Mouse (Mus musculus): ENCODE results near the gene Trabd. TPM values are rescaled to one million over a fixed set of nuclear protein-coding genes. Genes with fewer than 3 reads are reported as not detected.

Gene Trabd
- polyA plus RNA-seq, 1 experiment from 2014 or later = 51.7 TPM

GRCm38 (mm10) chr15:89061761-89062517 is 13.0 kb upstream of the Trabd start:
- no peak overlapping the region for H3K9ac ChIP-seq (ENCODE audit: low read depth, low read length)
- H3K4me2 ChIP-seq = no peak overlapping the region
- H3K9me3 ChIP-seq (replicated peaks; ENCODE audit: control insufficient read depth, low read length) = no peaks in the 10 kb centered on the region
- H3K36me3 ChIP-seq (ENCODE audit: control insufficient read depth, insufficient read depth, low read length) = no peaks in the 10 kb centered on the region
- H3K27me3 ChIP-seq (ENCODE audit: control insufficient read depth, insufficient read depth, low read length) = peaks cover 49% of the 10 kb centered on the region
- H3K4me3 ChIP-seq (ENCODE audit: low read depth, low read length) = no peak overlapping the region
- H3K4me1 ChIP-seq (ENCODE audit: control insufficient read depth, insufficient read depth, low read length) = no peaks in the 10 kb centered on the region
- H3K27ac ChIP-seq (ENCODE audit: low read depth, low read length) = no peak overlapping the region
- 86% methylated on average over 6 of the region's 6 CpGs for WGBS (ENCODE audit: insufficient replicate concordance)
- ATAC-seq (replicated peaks; ENCODE audit: insufficient number of reproducible peaks, low FRiP score, low TSS enrichment) = no peak

- Histone ChIP-seq H3K4me3 (ENCODE audit: low read depth, low read length) (no peak overlapping the region), H3K9me3 (replicated peaks; ENCODE audit: control insufficient read depth, low read length) (no peaks in the 10 kb centered on the region), H3K27ac (ENCODE audit: low read depth, low read length) (no peak overlapping the region), H3K4me2 (no peak overlapping the region), H3K9ac (ENCODE audit: low read depth, low read length) (no peak overlapping the region), H3K36me3 (ENCODE audit: control insufficient read depth, insufficient read depth, low read length) (no peaks in the 10 kb centered on the region), H3K27me3 (ENCODE audit: control insufficient read depth, insufficient read depth, low read length) (peaks cover 55% of the 10 kb centered on the region), H3K4me1 (ENCODE audit: control insufficient read depth, insufficient read depth, low read length) (peaks cover 3% of the 10 kb centered on the region; the same call in 1 of the 2 replicates)
- ATAC-seq (replicated peaks; ENCODE audit: insufficient number of reproducible peaks, low FRiP score, low TSS enrichment) = no peak
- WGBS (ENCODE audit: insufficient replicate concordance) = 81% methylated on average over 5 of the region's 5 CpGs
Measured at GRCm38 (mm10) chr15:89062518-89062910, 12.4 kb upstream of the Trabd start.

- Histone ChIP-seq H3K36me3 (ENCODE audit: control insufficient read depth, insufficient read depth, low read length) (no peaks in the 10 kb centered on the region), H3K9ac (ENCODE audit: low read depth, low read length) (no peak overlapping the region), H3K27me3 (ENCODE audit: control insufficient read depth, insufficient read depth, low read length) (peaks cover 60% of the 10 kb centered on the region), H3K4me3 (ENCODE audit: low read depth, low read length) (no peak overlapping the region), H3K9me3 (replicated peaks; ENCODE audit: control insufficient read depth, low read length) (no peaks in the 10 kb centered on the region), H3K4me1 (ENCODE audit: control insufficient read depth, insufficient read depth, low read length) (peaks cover 3% of the 10 kb centered on the region; the same call in 1 of the 2 replicates), H3K27ac (ENCODE audit: low read depth, low read length) (no peak overlapping the region), H3K4me2 (no peak overlapping the region)
- ATAC-seq (replicated peaks; ENCODE audit: insufficient number of reproducible peaks, low FRiP score, low TSS enrichment) = no peak
- WGBS (ENCODE audit: insufficient replicate concordance) = 72% methylated on average over 7 of the region's 7 CpGs
Measured at GRCm38 (mm10) chr15:89063001-89063400, 11.9 kb upstream of the Trabd start.

GRCm38 (mm10) chr15:89063536-89063935 is 11.4 kb upstream of the Trabd start:
- Histone ChIP-seq H3K36me3 (ENCODE audit: control insufficient read depth, insufficient read depth, low read length) (no peaks in the 10 kb centered on the region), H3K4me1 (ENCODE audit: control insufficient read depth, insufficient read depth, low read length) (peaks cover 6% of the 10 kb centered on the region; the same call in 1 of the 2 replicates), H3K9ac (ENCODE audit: low read depth, low read length) (no peak overlapping the region), H3K27ac (ENCODE audit: low read depth, low read length) (no peak overlapping the region), H3K4me2 (no peak overlapping the region), H3K9me3 (replicated peaks; ENCODE audit: control insufficient read depth, low read length) (no peaks in the 10 kb centered on the region), H3K27me3 (ENCODE audit: control insufficient read depth, insufficient read depth, low read length) (peaks cover 60% of the 10 kb centered on the region), H3K4me3 (ENCODE audit: low read depth, low read length) (no peak overlapping the region)
- no peak for ATAC-seq (replicated peaks; ENCODE audit: insufficient number of reproducible peaks, low FRiP score, low TSS enrichment)
- WGBS (ENCODE audit: insufficient replicate concordance) = 75% methylated on average over 6 of the region's 6 CpGs

- no peak overlapping the region for H3K9ac ChIP-seq (ENCODE audit: low read depth, low read length)
- no peak overlapping the region for H3K4me2 ChIP-seq
- H3K9me3 ChIP-seq (replicated peaks; ENCODE audit: control insufficient read depth, low read length) = no peaks in the 10 kb centered on the region
- H3K4me1 ChIP-seq (ENCODE audit: control insufficient read depth, insufficient read depth, low read length) = peaks cover 8% of the 10 kb centered on the region; the same call in 1 of the 2 replicates
- peaks cover 65% of the 10 kb centered on the region for H3K27me3 ChIP-seq (ENCODE audit: control insufficient read depth, insufficient read depth, low read length)
- H3K36me3 ChIP-seq (ENCODE audit: control insufficient read depth, insufficient read depth, low read length) = no peaks in the 10 kb centered on the region
- ATAC-seq (replicated peaks; ENCODE audit: insufficient number of reproducible peaks, low FRiP score, low TSS enrichment) = no peak
- no peak overlapping the region for H3K27ac ChIP-seq (ENCODE audit: low read depth, low read length)
- 83% methylated on average over 5 of the region's 5 CpGs for WGBS (ENCODE audit: insufficient replicate concordance)
- H3K4me3 ChIP-seq (ENCODE audit: low read depth, low read length) = no peak overlapping the region
Measured at GRCm38 (mm10) chr15:89064891-89065290, 10.0 kb upstream of the Trabd start.

- H3K9ac ChIP-seq (ENCODE audit: low read depth, low read length) = 0 out of 2 replicates have a peak overlapping the region, but pooled peaks have one; percentile 28
- H3K4me1 ChIP-seq (ENCODE audit: control insufficient read depth, insufficient read depth, low read length) = peaks cover 8% of the 10 kb centered on the region; the same call in 1 of the 2 replicates
- H3K27me3 ChIP-seq (ENCODE audit: control insufficient read depth, insufficient read depth, low read length) = peaks cover 52% of the 10 kb centered on the region
- H3K9me3 ChIP-seq (replicated peaks; ENCODE audit: control insufficient read depth, low read length) = no peaks in the 10 kb centered on the region
- no peak overlapping the region for H3K27ac ChIP-seq (ENCODE audit: low read depth, low read length)
- H3K36me3 ChIP-seq (ENCODE audit: control insufficient read depth, insufficient read depth, low read length) = no peaks in the 10 kb centered on the region
- peak overlapping the region; percentile 34 for H3K4me3 ChIP-seq (ENCODE audit: low read depth, low read length)
- 23% methylated on average over 35 of the region's 35 CpGs for WGBS (ENCODE audit: insufficient replicate concordance)
- no peak for ATAC-seq (replicated peaks; ENCODE audit: insufficient number of reproducible peaks, low FRiP score, low TSS enrichment)
- H3K4me2 ChIP-seq = peak overlapping the region; percentile 60
Measured at GRCm38 (mm10) chr15:89067609-89068008, 7.3 kb upstream of the Trabd start.

- no peak overlapping the region for H3K4me3 ChIP-seq (ENCODE audit: low read depth, low read length)
- no peaks in the 10 kb centered on the region for H3K36me3 ChIP-seq (ENCODE audit: control insufficient read depth, insufficient read depth, low read length)
- WGBS (ENCODE audit: insufficient replicate concordance) = 20% methylated on average over 26 of the region's 26 CpGs
- peaks cover 8% of the 10 kb centered on the region for H3K4me1 ChIP-seq (ENCODE audit: control insufficient read depth, insufficient read depth, low read length)
- peaks cover 51% of the 10 kb centered on the region for H3K27me3 ChIP-seq (ENCODE audit: control insufficient read depth, insufficient read depth, low read length)
- ATAC-seq (replicated peaks; ENCODE audit: insufficient number of reproducible peaks, low FRiP score, low TSS enrichment) = no peak
- H3K9me3 ChIP-seq (replicated peaks; ENCODE audit: control insufficient read depth, low read length) = no peaks in the 10 kb centered on the region
- H3K9ac ChIP-seq (ENCODE audit: low read depth, low read length) = no peak overlapping the region
- H3K27ac ChIP-seq (ENCODE audit: low read depth, low read length) = no peak overlapping the region
- peak overlapping the region; percentile 60 for H3K4me2 ChIP-seq
Measured at GRCm38 (mm10) chr15:89068226-89068625, 6.7 kb upstream of the Trabd start.

- Histone ChIP-seq H3K27ac (ENCODE audit: low read depth, low read length) (no peak overlapping the region), H3K36me3 (ENCODE audit: control insufficient read depth, insufficient read depth, low read length) (no peaks in the 10 kb centered on the region), H3K4me2 (no peak overlapping the region), H3K9ac (ENCODE audit: low read depth, low read length) (no peak overlapping the region), H3K27me3 (ENCODE audit: control insufficient read depth, insufficient read depth, low read length) (peaks cover 49% of the 10 kb centered on the region), H3K4me3 (ENCODE audit: low read depth, low read length) (no peak overlapping the region), H3K4me1 (ENCODE audit: control insufficient read depth, insufficient read depth, low read length) (peaks cover 18% of the 10 kb centered on the region), H3K9me3 (replicated peaks; ENCODE audit: control insufficient read depth, low read length) (no peaks in the 10 kb centered on the region)
- WGBS (ENCODE audit: insufficient replicate concordance) = 68% methylated on average over 19 of the region's 19 CpGs
- no peak for ATAC-seq (replicated peaks; ENCODE audit: insufficient number of reproducible peaks, low FRiP score, low TSS enrichment)
Measured at GRCm38 (mm10) chr15:89069336-89069840, 5.5 kb upstream of the Trabd start.

- Histone ChIP-seq H3K27me3 (ENCODE audit: control insufficient read depth, insufficient read depth, low read length) (peaks cover 47% of the 10 kb centered on the region), H3K9me3 (replicated peaks; ENCODE audit: control insufficient read depth, low read length) (no peaks in the 10 kb centered on the region), H3K4me3 (ENCODE audit: low read depth, low read length) (no peak overlapping the region), H3K36me3 (ENCODE audit: control insufficient read depth, insufficient read depth, low read length) (no peaks in the 10 kb centered on the region), H3K9ac (ENCODE audit: low read depth, low read length) (no peak overlapping the region), H3K4me2 (no peak overlapping the region), H3K4me1 (ENCODE audit: control insufficient read depth, insufficient read depth, low read length) (peaks cover 24% of the 10 kb centered on the region), H3K27ac (ENCODE audit: low read depth, low read length) (no peak overlapping the region)
- 75% methylated on average over 24 of the region's 24 CpGs for WGBS (ENCODE audit: insufficient replicate concordance)
- ATAC-seq (replicated peaks; ENCODE audit: insufficient number of reproducible peaks, low FRiP score, low TSS enrichment) = no peak
Measured at GRCm38 (mm10) chr15:89070606-89071005, 4.3 kb upstream of the Trabd start.
